Mouse (Mus musculus): ENCODE results near the gene Hpf1. TPM values are rescaled to one million over a fixed set of nuclear protein-coding genes. Genes with fewer than 3 reads are reported as not detected.

The Hpf1 gene
- total RNA-seq, 2 experiments from 2014 or later, result 36.7 to 40.4 TPM

DNA sequence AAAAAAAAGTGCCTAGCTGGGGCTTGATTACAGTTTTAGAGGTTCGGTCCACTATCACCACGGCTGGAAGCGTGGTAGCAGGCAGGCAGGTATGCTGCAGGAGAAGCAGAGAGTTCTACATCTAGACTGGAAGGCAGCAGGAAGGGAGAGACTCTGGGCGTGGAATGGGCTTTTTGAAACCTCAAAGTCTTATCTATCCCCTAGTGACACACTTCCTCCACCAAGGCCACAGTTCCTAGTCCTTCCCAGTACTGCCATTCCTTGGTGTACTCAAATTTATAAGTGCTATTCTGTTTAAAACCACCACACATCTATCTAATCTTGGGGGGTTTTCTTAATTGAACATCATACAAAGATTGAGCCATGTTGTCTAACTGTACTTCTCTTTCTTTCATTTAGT lies 1.5 kb downstream of the Hpf1 start:
- no peak for DNase-seq (ENCODE audit: low spot score in 2 of 2)

DNA sequence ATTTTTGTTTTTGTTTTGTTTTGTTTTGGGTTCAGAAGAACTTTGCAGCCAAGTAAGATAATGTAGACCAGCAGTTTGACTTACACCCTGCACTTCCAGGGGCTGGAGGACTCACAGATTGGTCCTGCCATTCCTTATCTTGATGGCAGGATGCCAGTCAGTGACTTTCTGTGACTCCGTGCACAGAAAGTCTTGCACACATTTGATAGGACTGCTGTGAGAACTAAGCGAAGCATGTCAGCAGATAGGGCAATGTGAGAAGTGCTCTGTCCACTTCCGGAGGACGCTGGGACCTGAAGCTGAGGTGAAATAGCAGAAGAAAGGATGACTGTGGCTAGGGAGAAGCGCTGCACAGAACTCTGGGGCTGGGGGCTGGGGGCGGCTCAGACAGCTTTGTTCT lies 5.7 kb downstream of the Hpf1 start:
- DNase-seq (ENCODE audit: low spot score in 2 of 2), result no peak

DNA sequence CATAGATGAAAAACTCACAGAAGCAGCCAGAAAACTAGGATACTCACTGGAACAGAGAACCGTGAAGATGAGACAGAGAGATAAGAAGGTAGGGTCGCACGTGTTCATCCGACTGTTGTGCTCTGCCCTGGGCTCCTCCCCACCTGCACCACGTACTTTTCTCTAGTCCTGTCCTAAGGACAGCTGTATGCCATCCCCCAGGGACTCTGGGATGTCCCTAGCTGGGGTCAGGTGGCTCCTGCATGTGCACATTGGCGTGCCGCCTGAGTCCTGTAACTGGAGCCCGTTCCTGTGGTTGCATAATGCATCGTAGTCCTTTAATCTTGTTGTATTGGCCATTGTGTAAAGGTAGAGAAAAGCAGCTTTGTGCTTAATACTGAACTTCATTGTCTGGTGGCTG lies 9.9 kb downstream of the Hpf1 start:
- DNase-seq (ENCODE audit: low spot score in 2 of 2), result no peak

DNA sequence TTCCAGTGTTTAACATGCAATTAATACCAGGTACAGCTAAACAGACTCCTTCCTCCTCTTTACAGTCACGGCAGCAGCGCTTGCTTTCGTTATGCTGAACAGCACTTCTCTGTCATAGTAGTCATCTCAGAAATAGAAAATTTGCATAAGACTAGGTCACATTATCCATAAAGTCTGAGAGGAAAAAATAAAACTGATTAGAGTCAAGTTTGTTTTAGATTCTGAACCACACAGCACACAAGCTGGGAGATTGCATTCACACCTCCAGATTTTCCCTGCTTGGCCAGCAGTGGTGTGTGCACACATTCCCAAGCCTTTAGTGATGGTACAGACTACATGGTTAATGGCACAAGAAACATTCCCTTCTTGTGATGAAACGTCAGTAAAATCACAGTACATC lies 21.9 kb downstream of the Hpf1 start:
- DNase-seq (ENCODE audit: low spot score in 2 of 2), result no peak

DNA sequence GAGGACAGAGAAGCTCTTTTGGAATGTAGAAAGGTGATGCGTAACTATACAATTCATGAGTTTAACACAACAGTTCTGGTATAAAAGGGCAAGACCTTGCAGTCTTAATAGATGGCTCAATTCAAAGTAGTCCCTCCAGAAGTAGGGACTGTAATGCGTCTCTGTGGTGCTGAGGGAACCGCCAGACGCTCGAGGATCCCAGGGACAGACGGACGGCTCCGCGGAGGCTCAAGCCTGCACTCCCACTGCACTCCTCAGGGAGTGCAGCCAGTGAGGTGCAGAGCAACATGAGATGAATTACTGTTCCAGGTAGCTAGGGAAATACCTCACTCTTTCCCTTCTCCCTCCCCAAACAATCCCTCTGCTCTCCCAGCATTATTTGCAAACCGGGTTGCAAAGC lies 22.3 kb downstream of the Hpf1 start:
- DNase-seq (ENCODE audit: low spot score in 2 of 2), result no peak

DNA sequence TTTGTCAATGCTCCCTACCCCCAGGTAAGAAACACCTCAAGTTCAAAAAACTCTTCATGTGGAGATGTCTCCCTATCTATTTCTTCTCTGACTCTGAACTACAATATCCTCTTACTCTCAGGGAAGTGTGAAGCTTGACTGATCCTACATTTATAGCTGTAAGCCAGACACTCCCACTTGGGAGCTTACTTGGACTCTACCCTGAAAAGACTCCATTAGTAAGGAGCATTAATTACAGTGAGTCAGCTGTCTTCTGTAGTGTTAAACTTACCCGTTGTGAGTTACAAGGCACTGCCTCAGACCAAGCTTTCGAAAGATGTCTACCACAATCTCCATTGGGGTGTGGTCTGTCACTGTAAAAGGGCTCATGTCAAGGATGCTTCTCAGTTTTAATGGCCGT lies 28.9 kb downstream of the Hpf1 start:
- DNase-seq (ENCODE audit: low spot score in 2 of 2), result no peak

DNA sequence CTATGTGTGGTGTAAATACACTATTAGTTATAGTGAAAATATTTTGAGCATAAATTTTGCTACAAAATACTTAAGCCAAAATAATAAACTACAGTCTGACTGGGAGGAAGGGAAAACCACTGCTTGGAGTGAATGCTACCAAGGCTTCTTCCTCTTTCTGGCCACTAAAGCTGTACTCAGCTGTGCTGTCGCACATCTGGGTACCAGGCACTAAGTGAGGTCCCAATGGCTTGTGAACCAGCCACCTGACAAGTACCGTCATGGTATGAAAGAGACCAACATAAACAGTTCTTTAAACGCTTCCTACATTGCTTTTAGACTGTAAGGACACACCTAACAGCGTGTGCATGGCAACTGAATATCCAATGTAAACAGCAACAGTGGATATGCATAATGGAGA lies 30.0 kb downstream of the Hpf1 start:
- DNase-seq (ENCODE audit: low spot score in 2 of 2), result no peak

DNA sequence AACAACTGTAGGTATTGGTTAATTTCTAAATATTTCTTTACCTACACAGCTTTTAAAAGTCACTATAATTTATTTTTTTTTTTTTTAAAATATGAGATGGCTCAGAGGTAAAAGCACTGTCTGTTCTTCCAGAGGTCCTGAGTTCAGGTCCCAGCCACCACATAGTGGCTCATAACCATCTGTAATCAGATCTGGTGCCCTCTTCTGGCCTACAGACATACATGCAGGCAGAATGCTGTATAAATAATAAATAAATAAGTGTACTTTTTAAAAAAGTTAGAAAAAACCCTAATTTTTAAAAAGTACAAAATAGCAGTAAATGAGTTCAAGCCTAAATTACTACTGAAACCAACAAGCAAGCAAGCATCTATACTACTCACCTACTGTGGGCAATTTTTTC lies 43.4 kb downstream of the Hpf1 start:
- DNase-seq (ENCODE audit: low spot score in 2 of 2), result no peak

DNA sequence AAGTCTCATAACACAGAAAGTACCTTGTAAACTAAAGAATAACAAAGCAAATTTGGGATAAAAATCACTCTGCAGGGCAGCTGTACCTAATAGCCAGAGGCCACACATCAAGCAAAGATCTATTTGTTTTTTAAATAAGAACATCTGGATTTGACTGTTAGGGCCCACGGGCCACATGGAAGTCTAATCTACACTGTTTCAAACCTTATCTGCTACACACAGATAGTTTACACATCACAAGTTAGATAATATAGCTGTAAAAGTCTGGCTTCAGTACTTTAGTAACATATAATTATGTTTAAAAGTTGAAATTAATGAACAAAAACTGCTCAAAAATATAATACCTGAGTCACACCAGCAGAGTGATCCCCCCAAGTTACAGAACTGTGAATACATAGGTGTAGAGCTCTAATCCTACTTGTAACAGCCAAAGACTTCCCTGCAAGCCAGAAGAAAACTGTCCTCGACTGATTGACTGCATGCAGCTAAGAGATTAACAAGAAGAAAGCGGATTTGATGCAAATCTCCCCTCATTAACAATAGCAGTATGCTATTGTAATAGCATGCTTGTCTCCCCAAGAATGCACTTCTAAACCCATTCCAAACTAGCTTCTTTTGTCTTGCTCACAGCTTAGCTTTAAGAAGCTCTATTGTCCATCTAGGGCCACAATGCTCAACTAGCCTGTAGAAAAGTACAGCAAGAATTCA lies 48.7 kb downstream of the Hpf1 start:
- no peak for DNase-seq (ENCODE audit: low spot score in 2 of 2)

DNA sequence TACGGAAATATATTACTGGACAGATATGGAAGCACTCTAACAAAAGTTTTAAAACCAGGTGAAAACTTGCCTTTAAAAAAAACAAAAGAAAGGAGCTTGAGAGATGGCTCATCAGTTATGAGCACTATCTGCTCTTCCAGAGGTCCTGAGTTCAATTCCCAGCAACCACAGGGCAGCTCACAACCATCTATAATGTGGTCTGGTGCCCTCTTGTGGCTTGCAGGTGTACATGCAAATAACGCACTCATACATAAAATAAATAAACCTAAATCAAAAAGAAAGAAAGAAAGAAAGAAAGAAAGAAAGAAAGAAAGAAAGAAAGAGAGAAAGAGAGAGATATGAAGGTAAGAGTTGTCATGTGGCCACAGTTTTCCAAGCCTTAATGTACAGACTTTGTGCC lies 52.6 kb downstream of the Hpf1 start:
- no peak for DNase-seq (ENCODE audit: low spot score in 2 of 2)

DNA sequence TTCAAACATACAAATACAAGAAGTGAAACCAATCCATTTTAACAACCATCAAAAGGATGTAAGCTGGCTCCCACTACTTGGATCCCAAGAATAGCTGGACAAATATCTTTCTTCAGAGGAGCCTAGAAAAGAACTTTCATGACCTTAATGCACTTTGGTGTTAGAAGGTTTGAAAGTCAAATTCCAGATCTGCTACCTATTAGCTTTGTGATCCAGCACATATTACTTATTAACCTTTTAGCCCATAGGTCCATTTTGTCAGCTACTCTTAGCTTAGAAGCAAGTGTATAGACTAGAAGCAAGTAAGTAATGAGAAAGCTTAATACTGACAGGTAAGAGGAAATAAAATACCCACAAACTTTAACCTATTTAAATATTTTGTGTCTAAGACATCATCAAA lies 57.3 kb downstream of the Hpf1 start:
- no peak for DNase-seq (ENCODE audit: low spot score in 2 of 2)

DNA sequence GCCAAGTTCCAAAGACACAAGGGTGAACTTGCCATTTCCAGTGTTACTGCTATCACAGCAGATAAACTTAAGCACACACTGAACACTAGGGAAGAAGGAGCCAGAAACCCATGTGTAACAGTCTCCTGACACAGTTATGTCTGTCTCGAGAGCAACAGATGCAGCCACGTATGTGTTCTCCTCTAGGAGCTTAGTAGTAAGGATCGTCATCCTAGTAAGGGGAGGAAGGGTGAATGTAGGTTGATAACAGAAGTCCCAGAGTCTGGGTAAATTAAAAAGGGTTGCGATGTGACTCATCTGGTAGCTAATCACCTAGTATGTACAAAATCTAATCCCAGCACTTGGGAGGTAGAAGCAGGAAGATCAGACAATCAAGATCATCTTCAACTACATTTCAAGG lies 59.6 kb downstream of the Hpf1 start:
- no peak for DNase-seq (ENCODE audit: low spot score in 2 of 2)

DNA sequence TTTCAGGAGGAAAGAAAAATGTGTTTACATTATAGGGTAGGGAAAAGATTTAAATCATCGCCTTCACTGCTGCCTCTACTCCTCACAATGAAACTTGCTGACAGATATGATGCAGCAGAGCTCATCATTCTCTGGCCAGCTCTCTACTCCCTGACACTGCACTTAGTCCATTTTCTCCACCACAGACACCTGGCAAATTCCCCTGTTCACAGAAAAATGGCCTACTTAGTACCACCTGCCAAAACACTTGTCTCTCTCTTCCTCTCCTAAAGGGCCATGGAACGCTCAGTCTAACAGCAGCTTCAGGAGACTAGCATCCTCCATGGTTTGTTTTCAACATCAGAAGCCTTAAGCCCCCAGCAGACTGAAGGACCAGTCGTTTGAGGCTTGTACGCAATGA lies 61.1 kb downstream of the Hpf1 start:
- no peak for DNase-seq (ENCODE audit: low spot score in 2 of 2)

DNA sequence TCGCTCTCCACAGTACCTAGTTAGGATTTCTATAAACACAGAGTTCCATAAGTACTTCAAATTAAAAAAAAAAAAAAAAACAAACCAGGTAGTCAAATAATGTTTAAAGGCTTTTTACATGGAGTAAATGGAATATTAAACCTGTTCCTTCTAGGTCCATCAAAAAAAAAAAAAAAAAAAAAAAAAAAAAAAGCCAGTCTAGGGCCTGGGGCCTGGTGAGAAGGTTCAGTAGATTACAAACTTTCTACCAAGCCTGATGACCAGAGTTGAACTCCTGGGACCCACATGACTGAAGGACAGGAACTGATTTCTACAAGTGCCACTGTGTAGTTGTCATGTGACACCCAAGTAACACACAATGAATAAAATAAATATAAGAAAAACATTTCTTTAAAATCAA lies 61.5 kb downstream of the Hpf1 start:
- DNase-seq (ENCODE audit: low spot score in 2 of 2), result no peak

DNA sequence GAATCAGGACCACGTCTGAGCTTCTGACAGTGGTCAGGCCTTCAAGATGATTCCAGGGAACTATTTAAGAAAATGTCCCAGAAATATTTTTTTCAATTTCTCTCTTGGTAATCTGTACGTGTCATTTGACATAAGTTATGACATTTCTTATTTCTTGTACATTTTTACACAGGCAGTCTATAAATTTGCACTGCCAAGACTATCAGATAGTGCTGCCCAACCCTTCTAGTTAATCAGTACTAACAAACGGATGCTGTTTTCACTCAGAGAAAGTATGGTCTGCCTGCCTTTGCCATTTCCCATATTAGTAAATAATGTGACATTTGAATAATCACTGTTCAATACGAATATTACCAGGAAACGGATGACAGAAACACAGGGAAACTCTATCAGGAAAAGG lies 62.6 kb downstream of the Hpf1 start:
- no peak for DNase-seq (ENCODE audit: low spot score in 2 of 2)

DNA sequence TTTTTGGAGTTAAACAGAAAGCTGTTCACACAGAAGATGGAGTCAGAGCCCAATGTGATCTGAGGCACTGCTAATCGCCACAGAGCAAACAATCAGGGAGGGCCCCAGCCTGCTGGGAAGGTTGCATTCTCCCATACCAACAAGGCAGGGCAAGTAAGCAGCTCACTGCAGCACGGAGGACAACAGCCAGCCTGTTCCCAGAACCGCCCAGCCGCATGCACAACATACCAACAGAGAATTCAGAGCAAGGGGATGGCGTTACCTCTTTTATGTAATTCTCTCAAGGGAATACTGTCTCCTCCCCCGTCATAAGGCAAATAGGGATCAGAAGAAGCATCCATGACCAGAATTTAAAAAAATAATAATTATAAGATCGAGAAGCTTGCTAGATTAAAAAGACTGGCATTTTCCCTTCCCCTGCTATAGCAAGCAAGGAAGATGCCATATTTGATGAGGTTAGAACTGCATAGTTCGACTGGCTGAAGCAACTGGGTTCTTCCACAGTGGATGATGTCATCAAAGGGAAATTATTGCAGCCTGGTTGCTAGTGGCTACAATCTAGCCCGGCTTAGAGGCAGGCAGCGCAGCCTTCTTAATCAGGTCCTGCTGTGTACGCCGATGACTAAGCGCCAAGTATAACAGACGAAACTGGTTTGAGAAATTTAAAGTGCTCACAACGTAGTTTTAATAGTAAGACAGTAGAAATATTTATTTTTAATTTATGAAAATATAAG lies 64.2 kb downstream of the Hpf1 start:
- peak; percentile 13 to 49 for DNase-seq (ENCODE audit: low spot score in 2 of 2)

DNA sequence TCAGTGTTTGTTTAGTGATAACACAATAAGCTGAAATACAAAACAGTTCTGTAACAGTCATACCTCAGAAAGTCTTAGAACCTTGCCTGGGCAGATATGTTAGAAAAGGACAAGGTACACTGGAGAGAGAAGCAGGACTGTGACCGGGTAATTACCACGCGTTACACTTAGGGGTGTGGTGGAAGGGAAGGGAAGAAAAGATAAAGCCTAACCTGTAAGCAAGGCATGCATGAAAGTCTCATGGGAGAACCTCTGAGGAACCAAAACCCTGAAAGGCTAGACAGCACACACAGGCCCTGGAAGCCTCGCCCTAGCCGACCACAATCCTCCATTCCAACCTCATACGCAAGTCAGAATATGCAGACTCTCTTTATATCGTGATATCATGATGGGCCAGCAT lies 66.6 kb downstream of the Hpf1 start:
- DNase-seq (ENCODE audit: low spot score in 2 of 2), result no peak

Other genes starting within 250 kb of the Hpf1 start
- 10 to 100 TPM; 44.8 to 50.1 TPM for gene Clcn3, start 92.9 kb downstream of the Hpf1 start, total RNA-seq (2021)
- gene Nek1, start 102.8 kb downstream of the Hpf1 start, total RNA-seq (2021), result 10 to 100 TPM; 23.8 to 25.9 TPM